Mouse (Mus musculus) megakaryocyte-erythroid progenitor cell, adult 5-6 weeks (primary cell): ENCODE data around the gene Zfp423. TPM values are rescaled to one million over a fixed set of nuclear protein-coding genes. Genes with fewer than 3 reads are reported as not detected.

Experiments
- ATAC-seq: replicated peaks from 2 replicates; pipeline ENCODE4 v1.8.0; 2016; ENCODE audit warnings: mild to moderate bottlenecking, inconsistent platforms; ENCODE audit not compliant: severe bottlenecking, poor library complexity, low FRiP score, low TSS enrichment
- total RNA-seq, 2 experiments: library from RNA; stranded (forward) in 1 of 2; stranded (reverse) in 1 of 2; fragments of 200-1000, 215-1000 nt in 1 of 2; fragments of >200 nt in 1 of 2; fragmentation: Nextera tagmentation in 1 of 2; gene quantifications; 2 replicates each; pipeline ENCODE4 v1.2.3; 2014 to 2017

Zfp423 gene
- total RNA-seq, 2 experiments from 2014 or later = not detected

DNA sequence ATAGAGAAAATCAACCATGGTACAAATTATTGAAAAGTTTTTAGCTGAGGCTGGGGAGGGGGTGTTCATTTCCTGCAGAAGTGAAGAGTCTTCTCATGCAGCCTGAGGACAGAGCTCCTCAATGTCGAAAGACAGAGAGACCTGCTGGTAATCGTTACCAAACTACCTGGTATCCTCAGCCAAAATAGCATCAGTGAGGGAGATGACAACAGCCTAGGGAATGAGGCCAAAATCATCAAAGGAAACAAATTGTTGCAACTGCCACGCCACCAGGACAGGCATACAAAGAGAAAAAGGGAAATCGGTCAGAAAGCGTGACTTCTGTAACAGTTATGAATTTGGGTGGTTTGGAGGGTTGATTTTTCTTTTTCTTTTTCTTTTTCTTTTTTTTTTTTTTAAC lies 3.4 kb downstream of the Zfp423 start:
- no peak for ATAC-seq

DNA sequence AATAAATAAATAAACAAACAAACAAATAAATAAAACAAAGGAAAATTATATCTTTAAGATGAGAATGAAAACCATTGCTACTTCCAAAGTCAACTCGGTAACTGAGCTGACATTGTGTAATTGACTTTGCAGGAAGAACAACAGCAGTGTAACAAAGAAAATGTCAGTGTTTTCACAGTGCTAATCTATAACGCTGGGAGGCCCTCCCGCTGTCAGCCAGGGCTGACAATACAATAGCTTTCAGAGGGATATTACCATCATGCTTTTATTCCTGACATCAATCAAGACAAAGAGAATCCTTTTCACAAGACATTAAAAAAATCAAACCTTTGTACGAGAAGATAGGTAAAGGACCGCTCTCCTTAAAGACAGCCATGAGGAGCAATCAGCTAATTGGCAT lies 5.9 kb downstream of the Zfp423 start:
- ATAC-seq = no peak

DNA sequence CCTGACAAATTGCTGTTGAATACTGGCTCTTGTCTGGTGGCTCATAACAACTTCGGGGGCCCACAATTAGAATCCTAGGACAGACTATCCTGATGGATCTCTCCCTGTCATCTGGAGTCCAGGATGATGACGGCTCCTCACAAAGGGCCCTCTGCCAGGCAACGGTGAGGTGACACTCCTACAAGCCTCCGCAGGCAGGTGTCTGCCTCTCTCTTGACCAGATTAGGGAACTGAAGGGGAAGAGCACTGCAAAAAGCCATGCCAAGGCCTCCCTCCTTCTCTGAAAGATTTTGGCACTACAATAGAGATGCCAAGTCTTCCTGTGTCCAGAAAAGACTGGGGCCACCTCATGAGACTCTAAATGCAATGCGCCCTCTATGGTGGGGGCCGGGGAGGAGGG lies 7.1 kb downstream of the Zfp423 start:
- no peak for ATAC-seq

DNA sequence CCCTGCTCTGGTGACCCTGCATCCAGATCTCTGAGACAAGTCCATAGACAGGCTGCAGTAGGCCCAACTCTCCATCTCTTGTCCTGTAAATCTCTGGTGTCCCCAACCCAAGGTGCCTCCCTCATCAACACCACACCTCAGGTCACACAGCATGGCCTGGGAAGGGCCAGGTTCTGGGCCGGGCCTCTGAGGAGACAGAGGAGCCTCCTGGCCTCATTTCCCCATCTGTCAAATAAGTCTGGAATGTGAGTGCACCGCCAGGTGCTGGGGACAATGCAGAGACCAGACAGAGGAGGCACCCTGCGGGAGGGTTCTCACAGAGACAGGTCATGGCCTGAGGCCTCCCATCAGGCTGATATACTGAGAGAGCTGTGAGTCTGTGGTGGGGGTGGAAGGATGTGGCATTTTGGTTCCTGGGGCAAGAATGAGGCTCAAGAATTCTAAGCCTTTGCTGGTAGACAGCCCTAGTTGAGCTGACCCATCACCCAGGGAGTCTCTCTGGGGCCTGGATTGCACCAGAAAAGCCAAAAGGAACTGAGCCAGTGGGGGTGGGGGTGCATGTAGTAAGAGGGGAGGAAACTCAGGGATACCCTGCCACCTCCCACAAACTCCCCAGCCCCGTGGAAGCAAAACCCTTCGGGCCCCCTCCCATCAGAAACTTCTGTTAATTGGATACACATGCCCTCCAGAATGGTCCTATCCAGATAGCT lies 15.0 kb downstream of the Zfp423 start:
- ATAC-seq = no peak

DNA sequence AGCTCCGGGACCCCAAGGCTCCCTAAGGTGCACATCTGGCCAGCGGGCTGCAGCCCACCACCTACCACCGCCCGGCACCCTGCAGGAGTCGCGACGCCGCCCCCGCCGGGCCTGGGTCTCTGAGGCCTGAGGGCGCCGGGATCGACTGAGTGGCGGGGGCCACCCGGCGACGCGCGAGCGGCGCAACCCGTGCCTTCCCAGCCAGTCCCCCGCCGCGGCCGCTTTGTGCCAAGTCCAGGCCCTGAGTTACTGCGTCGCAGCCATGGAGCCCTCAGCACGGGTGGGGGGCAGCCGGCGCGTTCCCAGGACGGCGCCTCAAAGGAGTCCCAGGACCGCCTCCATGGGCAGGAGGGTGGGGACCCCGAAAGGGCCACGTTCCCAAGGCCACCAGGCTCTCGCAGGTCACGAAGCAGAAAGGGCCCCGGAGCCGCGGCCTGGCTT lies 15.7 kb downstream of the Zfp423 start:
- ATAC-seq = no peak

DNA sequence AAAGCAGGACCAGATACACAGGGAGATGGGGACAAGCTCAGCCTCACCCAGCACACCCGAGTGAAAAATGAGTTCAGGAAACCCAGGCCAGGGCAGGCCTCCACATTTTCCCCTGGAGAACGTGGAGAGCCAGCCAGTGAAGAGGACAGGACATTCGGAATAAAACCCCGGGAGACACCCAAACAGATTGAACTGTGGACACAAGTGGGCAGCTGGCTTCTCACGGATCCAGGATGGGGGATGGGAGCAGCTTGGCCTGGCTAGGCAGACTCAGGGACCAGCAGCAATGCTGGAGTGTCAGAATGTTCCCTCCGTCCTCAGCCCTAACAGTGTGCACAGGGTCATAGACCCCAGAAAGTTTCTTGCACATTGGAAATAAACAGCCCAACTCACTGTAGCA lies 18.7 kb downstream of the Zfp423 start:
- ATAC-seq = no peak

DNA sequence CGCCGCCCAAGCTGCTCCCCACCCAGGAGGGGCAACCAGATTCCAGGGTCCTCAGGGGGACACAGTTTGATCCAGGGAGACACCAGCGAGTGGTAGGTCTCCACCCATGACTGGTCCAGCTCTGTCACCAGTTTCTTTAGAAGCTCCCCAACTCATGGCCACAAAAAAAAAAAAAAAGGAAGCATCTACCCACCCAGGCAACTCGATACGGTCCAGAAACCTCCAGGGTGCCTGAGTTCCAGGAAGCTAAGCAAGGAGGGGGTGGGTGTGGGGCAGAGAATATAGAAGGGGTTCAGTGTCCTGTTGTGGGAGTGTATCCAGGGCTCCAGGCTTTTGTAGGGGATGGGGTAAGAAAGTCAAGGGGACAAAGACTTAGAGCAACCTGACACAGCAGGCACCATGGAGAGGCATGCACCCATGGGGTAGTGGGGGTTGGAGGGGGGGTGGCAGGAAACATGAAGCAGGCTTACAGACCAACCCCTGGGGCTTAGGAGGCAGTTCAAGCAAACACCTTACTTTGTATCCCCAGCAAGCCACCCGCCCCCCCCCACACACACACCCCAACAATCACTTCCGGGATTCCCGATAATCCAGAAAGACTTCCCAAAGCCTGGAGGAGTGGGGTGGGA lies 20.0 kb downstream of the Zfp423 start:
- no peak for ATAC-seq

DNA sequence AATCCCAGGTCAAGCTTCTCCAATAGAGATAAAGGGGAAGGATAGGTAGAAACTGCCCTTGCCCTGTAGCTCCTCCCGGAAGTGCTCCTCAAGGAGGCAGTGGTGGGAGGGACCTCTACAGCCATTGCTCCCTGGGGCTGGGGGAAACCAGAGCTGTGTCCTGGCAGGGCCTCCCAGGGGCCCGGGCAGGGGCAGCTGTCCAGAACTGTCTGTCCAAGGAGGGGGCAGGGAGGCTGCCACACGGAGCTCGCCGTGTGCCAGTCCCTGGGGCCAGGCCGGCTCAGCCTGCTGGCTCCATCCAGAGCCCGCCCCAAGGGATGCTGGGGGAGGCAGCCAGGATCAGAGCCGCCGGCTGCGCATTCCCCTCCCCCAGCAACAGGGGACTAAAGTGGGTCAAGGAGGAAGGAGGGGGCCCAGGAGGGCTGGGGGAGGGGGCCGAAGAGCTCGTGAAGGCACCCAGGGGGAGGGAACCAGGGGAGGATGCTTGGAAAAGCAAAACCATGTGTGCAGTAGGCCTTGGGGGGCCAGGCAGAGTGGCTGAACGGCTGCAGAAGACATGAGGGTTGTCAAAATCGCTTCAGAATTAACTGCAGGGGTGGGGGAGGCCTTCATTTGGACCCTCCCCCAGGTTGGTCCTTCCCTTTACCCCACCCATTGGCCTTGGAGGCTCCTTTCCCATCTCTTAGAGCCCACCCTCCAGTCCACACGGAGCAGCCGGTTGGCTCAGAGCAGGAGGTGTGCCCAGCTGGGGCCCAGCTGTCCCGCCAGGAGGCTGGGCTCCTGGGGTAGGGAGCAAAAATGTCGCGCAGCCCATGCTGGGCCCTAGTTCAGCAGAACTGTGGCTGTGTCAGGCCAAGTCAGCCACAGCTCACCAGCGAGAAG lies 20.8 kb downstream of the Zfp423 start:
- ATAC-seq = no peak

DNA sequence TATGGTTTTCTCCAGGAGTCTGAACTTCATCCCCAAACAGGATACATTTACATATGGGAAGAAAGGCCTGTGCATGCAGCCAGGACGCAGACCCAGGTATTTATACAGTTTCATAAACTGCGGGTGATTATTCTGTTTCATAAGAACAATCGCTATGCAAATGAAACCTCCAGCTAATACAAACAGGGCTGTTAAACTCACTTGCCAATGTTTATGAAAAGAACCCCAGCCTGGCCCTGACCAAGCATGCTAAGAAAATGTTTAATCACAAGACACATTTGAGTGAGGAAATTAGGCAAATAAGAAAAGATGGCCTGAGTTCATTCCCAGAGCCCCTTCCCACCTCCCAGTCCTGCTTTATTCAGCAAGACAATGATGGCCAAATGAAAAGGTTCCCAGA lies 22.2 kb downstream of the Zfp423 start:
- no peak for ATAC-seq

DNA sequence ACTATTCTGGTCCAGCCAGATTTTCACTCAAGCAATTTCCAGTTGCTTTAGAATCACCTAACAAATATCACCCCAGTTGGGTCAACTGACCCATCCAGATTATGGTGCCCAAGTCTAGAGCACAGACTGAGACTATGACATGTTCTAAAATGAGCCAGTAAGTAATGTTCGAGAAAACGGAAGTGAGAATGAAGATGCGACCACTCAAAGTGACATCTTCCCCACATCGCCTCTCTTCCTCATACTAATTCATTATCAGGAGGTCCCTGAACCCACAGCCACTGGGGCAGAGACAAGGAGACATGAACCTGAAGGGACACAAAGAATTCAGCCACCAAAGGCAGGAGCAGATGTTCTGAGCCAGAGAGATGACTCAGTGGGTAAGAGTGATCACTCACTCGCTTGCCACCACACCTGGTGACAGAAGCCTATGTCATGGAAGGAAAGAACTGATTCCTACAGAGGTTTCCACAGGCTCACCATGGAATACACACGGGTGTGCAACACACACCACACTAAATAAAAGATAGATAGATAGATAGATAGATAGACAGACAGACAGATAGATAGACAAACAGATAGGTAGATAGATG lies 24.2 kb downstream of the Zfp423 start:
- ATAC-seq = no peak

DNA sequence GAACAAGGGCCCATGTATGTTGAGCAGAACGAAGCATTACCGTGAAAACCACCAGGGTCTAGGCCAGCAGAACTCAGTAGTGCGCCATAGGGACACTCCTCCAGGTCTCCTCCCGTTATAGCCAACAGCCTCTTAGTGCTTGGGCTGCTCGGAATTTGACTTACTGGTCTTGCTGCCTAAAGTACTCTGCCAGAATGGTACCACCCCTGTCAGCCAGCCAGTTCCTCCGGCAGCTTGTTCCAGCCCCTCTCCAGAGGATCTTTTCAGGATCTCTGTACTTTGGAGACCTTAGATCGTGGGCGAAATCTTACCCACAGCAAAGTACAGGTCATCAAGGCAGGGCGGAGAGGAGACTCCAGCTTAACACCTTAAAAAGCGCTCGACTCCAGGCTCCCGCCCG lies 25.2 kb downstream of the Zfp423 start:
- no peak for ATAC-seq

DNA sequence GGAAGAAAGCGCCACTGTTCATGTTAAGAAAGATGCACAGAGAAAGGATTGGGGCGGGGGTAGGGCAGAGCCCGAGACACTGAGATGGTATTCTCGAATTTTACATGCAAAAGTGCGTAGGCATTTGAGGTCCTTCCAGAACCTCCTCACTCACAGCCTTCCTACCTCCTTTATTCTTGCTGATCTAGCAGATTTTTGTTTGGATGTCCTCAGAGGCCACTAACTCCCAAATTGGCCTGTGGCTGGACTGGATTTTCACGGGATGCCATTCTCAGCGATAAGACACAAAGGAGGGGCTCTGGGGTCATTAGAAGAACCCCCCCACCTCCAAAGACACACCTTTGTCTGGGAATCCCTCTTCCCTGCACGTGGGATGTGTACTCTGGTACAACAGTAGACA lies 25.6 kb downstream of the Zfp423 start:
- no peak for ATAC-seq

DNA sequence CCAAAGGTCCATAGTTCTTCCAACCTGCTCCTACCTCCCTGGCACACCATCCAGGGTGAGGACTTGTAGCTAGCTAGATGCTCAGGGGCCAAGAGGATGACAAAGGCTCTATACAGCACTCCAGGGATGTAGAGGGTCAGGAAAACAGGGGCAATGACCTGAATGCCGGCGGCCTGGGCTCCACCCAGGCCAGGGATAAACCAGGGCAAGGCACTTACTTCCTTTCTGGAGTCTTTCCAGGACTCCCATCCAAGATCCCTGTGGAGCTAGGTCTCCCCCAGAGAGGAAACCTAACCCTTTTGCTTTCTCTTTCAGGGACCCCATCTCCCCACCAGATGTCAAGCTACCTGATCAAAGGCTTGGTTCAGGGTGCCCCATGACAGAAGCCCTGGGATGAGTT lies 30.5 kb downstream of the Zfp423 start:
- no peak for ATAC-seq

DNA sequence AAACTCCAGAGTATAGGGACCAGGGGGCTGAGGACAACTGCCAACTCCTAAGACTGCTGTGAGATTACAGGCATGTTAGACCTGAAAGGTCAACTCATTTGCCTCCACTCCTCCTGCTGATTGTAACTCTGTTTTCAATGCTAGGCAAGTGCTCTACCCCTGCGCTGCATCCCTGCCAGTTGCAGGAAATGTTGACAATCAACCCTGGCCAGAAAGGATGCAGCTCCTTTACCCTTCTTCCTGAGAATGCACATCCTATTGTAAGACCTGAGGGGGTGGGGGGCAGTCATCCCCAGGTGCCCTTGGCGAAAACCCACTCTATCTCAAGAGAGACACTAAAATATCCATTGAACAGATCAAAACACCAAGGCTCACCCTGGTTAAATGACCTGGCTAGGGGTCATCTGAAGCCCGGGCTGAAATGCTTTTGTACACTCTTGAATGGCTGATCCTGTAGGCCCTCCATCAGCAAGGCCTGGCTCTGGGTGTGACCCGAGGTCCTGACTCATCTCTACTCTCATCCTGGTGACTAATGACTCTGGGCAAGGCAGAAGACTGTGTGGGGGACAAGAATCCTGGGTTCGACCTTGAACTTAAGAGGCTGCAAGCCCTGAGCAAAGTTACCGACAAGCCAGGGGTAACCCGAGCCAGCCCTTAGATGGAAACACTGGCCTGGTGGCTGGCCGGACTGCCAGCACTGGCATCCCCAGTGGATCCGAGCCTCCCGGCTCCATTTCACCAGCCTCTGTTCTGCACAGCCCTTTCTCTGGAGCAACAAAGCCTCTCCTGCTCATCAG lies 32.2 kb downstream of the Zfp423 start:
- ATAC-seq = no peak

DNA sequence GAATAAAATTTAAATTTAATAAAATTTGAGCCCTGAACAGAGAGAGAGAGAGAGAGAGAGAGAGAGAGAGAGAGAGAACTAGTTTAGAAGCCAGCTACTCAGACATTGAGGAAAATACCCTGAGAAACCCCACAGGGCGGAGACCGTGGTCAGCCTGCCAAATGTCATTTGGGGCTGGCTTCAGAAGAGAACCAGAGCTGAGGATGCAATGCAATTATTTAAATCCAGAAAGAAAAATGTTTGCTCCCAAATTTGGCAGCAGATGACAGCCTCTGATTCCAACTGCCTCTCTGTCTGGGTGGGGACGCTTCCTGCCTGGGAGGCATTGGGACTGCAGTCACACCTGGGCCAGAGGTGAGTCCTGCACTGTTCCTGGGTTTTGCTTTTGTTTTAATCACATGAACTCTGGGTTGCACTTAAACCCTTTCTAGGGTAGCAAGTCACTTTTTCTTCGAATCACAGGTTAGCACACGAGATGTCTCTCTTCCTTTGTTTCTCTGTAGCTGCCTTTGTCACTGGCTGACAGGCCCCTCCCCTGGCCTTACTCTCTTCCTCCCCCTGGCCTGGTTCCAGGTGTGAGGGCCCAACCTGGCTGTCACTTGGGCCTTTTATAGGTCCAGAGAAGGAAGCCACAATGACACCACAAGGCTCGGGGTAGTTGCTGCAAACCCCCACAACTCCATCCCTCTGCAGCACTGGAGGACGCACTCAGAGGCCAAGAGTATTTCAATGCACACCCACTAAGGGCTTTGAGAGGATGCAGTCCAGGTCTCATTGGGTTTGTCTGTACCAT lies 33.1 kb downstream of the Zfp423 start:
- ATAC-seq = no peak

DNA sequence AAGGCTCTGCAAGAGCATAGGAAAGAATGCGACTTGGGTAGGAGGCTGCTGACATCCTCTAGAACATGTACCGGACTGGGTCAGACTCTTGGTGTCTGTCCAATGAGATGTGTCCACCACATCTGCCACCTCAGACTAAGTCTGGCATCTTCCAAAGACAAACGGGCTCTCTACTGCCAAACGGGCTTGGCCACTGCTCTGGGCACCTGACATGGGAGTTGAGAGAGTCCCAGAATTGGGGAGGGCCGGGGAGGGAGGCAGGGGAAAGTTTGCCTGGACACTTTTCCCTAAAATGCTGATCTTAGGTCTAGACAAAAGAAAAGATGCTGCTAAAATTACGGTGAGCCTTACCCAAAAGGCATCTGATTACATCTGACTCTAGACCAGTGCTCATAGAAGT lies 36.5 kb downstream of the Zfp423 start:
- ATAC-seq = no peak

DNA sequence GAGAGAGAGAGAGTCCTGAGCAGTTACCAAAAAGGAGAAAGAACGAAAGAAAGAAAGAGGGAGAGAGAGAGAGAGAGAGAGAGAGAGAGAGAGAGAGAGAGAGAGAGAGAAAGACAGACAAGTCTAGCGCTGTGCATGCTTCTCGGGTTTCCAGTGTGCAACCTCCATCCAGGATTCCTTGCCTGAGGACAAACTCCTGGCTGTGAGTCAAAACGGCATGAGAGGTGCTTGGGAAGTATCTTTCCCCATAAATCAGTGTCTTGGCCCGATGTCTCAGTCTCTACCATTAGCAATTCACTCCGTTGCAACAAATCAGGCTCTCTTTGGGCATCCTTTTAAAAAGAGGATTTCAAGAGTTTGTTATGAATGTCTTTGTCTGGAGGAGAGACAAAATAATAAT lies 36.9 kb downstream of the Zfp423 start:
- ATAC-seq = no peak

DNA sequence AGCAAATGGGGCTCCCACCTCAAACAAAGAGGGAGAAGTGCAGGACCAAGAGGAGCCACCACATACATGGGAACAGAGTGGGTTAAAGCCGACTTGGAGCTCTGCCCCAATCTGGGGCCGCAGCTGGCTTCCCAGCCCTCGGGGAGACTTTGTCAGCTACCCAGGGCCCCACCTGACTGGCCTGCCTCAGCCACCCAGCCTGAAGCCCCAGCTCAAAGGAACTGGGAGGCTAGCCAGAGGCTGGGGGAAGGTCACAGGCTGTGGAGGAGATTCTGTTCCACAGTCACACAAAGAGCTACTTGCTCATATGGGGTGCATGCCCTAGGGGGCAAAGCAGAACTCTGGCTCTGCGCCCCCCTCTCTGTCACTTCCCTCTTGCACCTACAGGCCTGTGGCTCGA lies 41.4 kb downstream of the Zfp423 start:
- ATAC-seq = no peak

DNA sequence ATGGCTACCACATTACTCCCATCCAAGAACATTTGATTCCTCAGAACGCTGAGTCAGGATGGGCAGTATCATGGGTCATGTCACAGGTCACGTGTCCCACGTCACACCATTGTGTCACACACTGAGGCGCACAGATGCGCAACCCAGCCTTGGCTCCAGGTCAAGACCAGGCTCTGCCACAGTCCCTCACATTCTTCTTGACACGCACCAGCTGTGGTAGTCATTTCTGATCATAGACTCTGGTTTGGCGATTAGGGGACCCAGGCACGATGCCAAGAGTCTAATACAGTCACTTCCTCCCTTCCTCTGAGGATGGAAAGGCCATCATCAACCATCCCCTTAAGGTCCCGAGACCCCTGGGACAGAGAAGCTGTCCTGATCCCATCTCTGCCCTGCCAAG lies 43.6 kb downstream of the Zfp423 start:
- no peak for ATAC-seq
